Mouse (Mus musculus) kidney, postnatal 25 days (tissue): ENCODE results near the gene Luc7l3.

ENCODE experiments used
- DNase-seq, 2 experiments: peaks; one replicate each; pipeline ENCODE4 v3.0.0; 2021; ENCODE audit warnings: mixed read lengths in 2 of 2

Gene Luc7l3

GRCm38 (mm10) chr11:94321931-94322400 is at the start of gene Luc7l3:
Gene Luc7l3 (minus strand): TSS chr11:94321988.
- DNase-seq = peak; percentile 95 to 97

- peak in 1 of 2 experiments; percentile 13 for DNase-seq
Measured at GRCm38 (mm10) chr11:94370809-94371208, 49.0 kb upstream of the Luc7l3 start.

GRCm38 (mm10) chr11:94369981-94370380 is 48.2 kb upstream of the Luc7l3 start:
- no peak for DNase-seq

GRCm38 (mm10) chr11:94365340-94365739 is 43.6 kb upstream of the Luc7l3 start:
- no peak for DNase-seq

GRCm38 (mm10) chr11:94363690-94364089 is 41.9 kb upstream of the Luc7l3 start:
- DNase-seq = peak in 1 of 2 experiments; percentile 22

GRCm38 (mm10) chr11:94362101-94362500 is 40.3 kb upstream of the Luc7l3 start:
- DNase-seq = no peak

GRCm38 (mm10) chr11:94361166-94361870 is 39.5 kb upstream of the Luc7l3 start:
- no peak for DNase-seq

- peak in 1 of 2 experiments; percentile 31 for DNase-seq
Measured at GRCm38 (mm10) chr11:94359168-94359567, 37.4 kb upstream of the Luc7l3 start.

GRCm38 (mm10) chr11:94355521-94356217 is 33.9 kb upstream of the Luc7l3 start:
- no peak for DNase-seq

- DNase-seq = no peak
Measured at GRCm38 (mm10) chr11:94351094-94351493, 29.3 kb upstream of the Luc7l3 start.

GRCm38 (mm10) chr11:94350337-94350736 is 28.5 kb upstream of the Luc7l3 start:
- no peak for DNase-seq

- no peak for DNase-seq
Measured at GRCm38 (mm10) chr11:94349839-94350238, 28.1 kb upstream of the Luc7l3 start.

- no peak for DNase-seq
Measured at GRCm38 (mm10) chr11:94347063-94347575, 25.3 kb upstream of the Luc7l3 start.

- no peak for DNase-seq
Measured at GRCm38 (mm10) chr11:94346611-94347010, 24.8 kb upstream of the Luc7l3 start.

- DNase-seq = no peak
Measured at GRCm38 (mm10) chr11:94345926-94346325, 24.1 kb upstream of the Luc7l3 start.

GRCm38 (mm10) chr11:94344470-94344869 is 22.7 kb upstream of the Luc7l3 start:
- no peak for DNase-seq

- DNase-seq = no peak
Measured at GRCm38 (mm10) chr11:94343955-94344358, 22.2 kb upstream of the Luc7l3 start.

- DNase-seq = no peak
Measured at GRCm38 (mm10) chr11:94342114-94342905, 20.5 kb upstream of the Luc7l3 start.

GRCm38 (mm10) chr11:94340948-94341933 is 19.5 kb upstream of the Luc7l3 start:
- DNase-seq = peak; percentile 28 to 71

GRCm38 (mm10) chr11:94339732-94340585 is 18.2 kb upstream of the Luc7l3 start:
- peak; percentile 65 to 66 for DNase-seq

GRCm38 (mm10) chr11:94338347-94338746 is 16.6 kb upstream of the Luc7l3 start:
- DNase-seq = no peak
